Mouse (Mus musculus): ENCODE measurements around the gene Crb1. TPM values are rescaled to one million over a fixed set of nuclear protein-coding genes. Genes with fewer than 3 reads are reported as not detected.

Crb1 gene
- total and polyA plus RNA-seq, 3 experiments, result 0.10 to 0.25 (median 0.12) TPM

GRCm38 (mm10) chr1:139215311-139215710 lies 161.6 kb downstream of the Crb1 start:
- H3K4me1 ChIP-seq (ENCODE audit: control insufficient read depth in 1 of 2, insufficient read depth in 2 of 2), result no peaks in the 10 kb centered on the region
- no peak overlapping the region for H3K4me3 ChIP-seq (replicated peaks in 1 of 3; ENCODE audit: low read depth in 2 of 3, low read length in 2 of 3, poor library complexity in 1 of 3)
- in situ Hi-C loops (cut with MboI; ENCODE audit: low pct_ligation_motif_present, low pct_unique_long_range_greater_than_20kb, low sequenced_read_pairs), result no loop called here
- TF ChIP-seq HCFC1 (IDR thresholded peaks at IDR 0.05; ENCODE audit: low read depth, low read length), result no peak
- no peak for TF ChIP-seq TBP (conservative IDR thresholded peaks at IDR 0.05; ENCODE audit: low read depth, low read length)
- TF ChIP-seq JUND (conservative IDR thresholded peaks at IDR 0.05; ENCODE audit: low read depth, low read length), result no peak
- no peak for TF ChIP-seq NRF1 (IDR thresholded peaks at IDR 0.05; ENCODE audit: low read depth, low read length)
- no peak for TF ChIP-seq SIN3A (IDR thresholded peaks at IDR 0.05; ENCODE audit: low read length)
- TF ChIP-seq E2F4 (IDR thresholded peaks at IDR 0.05; ENCODE audit: insufficient replicate concordance, low read depth, low read length), result no peak
- TF ChIP-seq TCF12 (IDR thresholded peaks at IDR 0.05; ENCODE audit: low read depth, low read length), result no peak
- TF ChIP-seq RAD21 (IDR thresholded peaks at IDR 0.05; ENCODE audit: low read depth, low read length), result no peak
- TF ChIP-seq IRF4 (IDR thresholded peaks at IDR 0.05; ENCODE audit: low read depth, low read length), result no peak
- TF ChIP-seq MAZ (IDR thresholded peaks at IDR 0.05; ENCODE audit: low read depth, low read length), result no peak
- no peak for TF ChIP-seq MXI1 (IDR thresholded peaks at IDR 0.05; ENCODE audit: low read depth, low read length)
- no peak for TF ChIP-seq CTCF (conservative IDR thresholded peaks at IDR 0.05 in 1 of 2, IDR thresholded peaks at IDR 0.05 in 1 of 2; ENCODE audit: low read depth in 2 of 2, low read length in 2 of 2)
- no peak for TF ChIP-seq POLR2AphosphoS2 (IDR thresholded peaks at IDR 0.05; ENCODE audit: low read depth, low read length)
- no peak for TF ChIP-seq EP300 (IDR thresholded peaks at IDR 0.05; ENCODE audit: low read length)
- dilution Hi-C loops (cut with MboI; ENCODE audit: extremely low pct_ligation_motif_present, extremely low pct_unique_long_range_greater_than_20kb, low sequenced_read_pairs), result no loop called here
- DNase-seq (ENCODE audit: extremely low read depth), result no peak
- H3K27me3 ChIP-seq (replicated peaks), result no peaks in the 10 kb centered on the region
- no peak overlapping the region for H3K4me2 ChIP-seq (ENCODE audit: insufficient read depth, low read depth, poor library complexity, severe bottlenecking)
- H3K9me3 ChIP-seq (replicated peaks; ENCODE audit: low read length), result no peaks in the 10 kb centered on the region
- no peak overlapping the region for H3K9ac ChIP-seq (ENCODE audit: insufficient read depth, low read depth)
- no peaks in the 10 kb centered on the region for H3K36me3 ChIP-seq (replicated peaks in 1 of 2; ENCODE audit: control insufficient read depth in 1 of 2, insufficient read depth in 1 of 2, low read length in 1 of 2)
- no peaks in the 10 kb centered on the region for H3K79me2 ChIP-seq (replicated peaks; ENCODE audit: control insufficient read depth, extremely low read depth, insufficient read depth, poor library complexity, severe bottlenecking)
- no peak overlapping the region for H3K27ac ChIP-seq (ENCODE audit: insufficient read depth, low read depth)

GRCm38 (mm10) chr1:139210505-139210904 lies 166.4 kb downstream of the Crb1 start:
- Histone ChIP-seq H3K27ac (ENCODE audit: insufficient read depth, low read depth) (no peak overlapping the region), H3K9me3 (replicated peaks; ENCODE audit: low read length) (no peaks in the 10 kb centered on the region), H3K27me3 (replicated peaks) (no peaks in the 10 kb centered on the region), H3K79me2 (replicated peaks; ENCODE audit: control insufficient read depth, extremely low read depth, insufficient read depth, poor library complexity, severe bottlenecking) (no peaks in the 10 kb centered on the region), H3K4me3 (replicated peaks in 1 of 3; ENCODE audit: low read depth in 2 of 3, low read length in 2 of 3, poor library complexity in 1 of 3) (no peak overlapping the region), H3K4me2 (ENCODE audit: insufficient read depth, low read depth, poor library complexity, severe bottlenecking) (no peak overlapping the region), H3K36me3 (replicated peaks in 1 of 2; ENCODE audit: control insufficient read depth in 1 of 2, insufficient read depth in 1 of 2, low read length in 1 of 2) (no peaks in the 10 kb centered on the region), H3K9ac (ENCODE audit: insufficient read depth, low read depth) (no peak overlapping the region), H3K4me1 (ENCODE audit: control insufficient read depth in 1 of 2, insufficient read depth in 2 of 2) (no peaks in the 10 kb centered on the region)
- dilution Hi-C loops (cut with MboI; ENCODE audit: extremely low pct_ligation_motif_present, extremely low pct_unique_long_range_greater_than_20kb, low sequenced_read_pairs), result no loop called here
- in situ Hi-C loops (cut with MboI; ENCODE audit: low pct_ligation_motif_present, low pct_unique_long_range_greater_than_20kb, low sequenced_read_pairs), result no loop called here
- DNase-seq (ENCODE audit: extremely low read depth), result no peak
- TF ChIP-seq IRF4 (IDR thresholded peaks at IDR 0.05; ENCODE audit: low read depth, low read length), result no peak
- TF ChIP-seq SIN3A (IDR thresholded peaks at IDR 0.05; ENCODE audit: low read length), result no peak
- no peak for TF ChIP-seq ETS1 (conservative IDR thresholded peaks at IDR 0.05; ENCODE audit: low read depth, low read length)
- no peak for TF ChIP-seq TCF12 (IDR thresholded peaks at IDR 0.05; ENCODE audit: low read depth, low read length)
- TF ChIP-seq USF2 (conservative IDR thresholded peaks at IDR 0.05; ENCODE audit: low read depth, low read length), result no peak
- TF ChIP-seq JUND (conservative IDR thresholded peaks at IDR 0.05; ENCODE audit: low read depth, low read length), result no peak
- no peak for TF ChIP-seq CHD1 (IDR thresholded peaks at IDR 0.05; ENCODE audit: low read depth, low read length)
- TF ChIP-seq RAD21 (IDR thresholded peaks at IDR 0.05; ENCODE audit: low read depth, low read length), result no peak
- no peak for TF ChIP-seq CHD2 (IDR thresholded peaks at IDR 0.05; ENCODE audit: low read length)
- TF ChIP-seq NRF1 (IDR thresholded peaks at IDR 0.05; ENCODE audit: low read depth, low read length), result no peak
- TF ChIP-seq MAZ (IDR thresholded peaks at IDR 0.05; ENCODE audit: low read depth, low read length), result no peak
- TF ChIP-seq MAX (IDR thresholded peaks at IDR 0.05; ENCODE audit: low read length), result no peak
- TF ChIP-seq ZKSCAN1 (IDR thresholded peaks at IDR 0.05; ENCODE audit: borderline replicate concordance, low read depth, low read length), result no peak
- TF ChIP-seq JUN (IDR thresholded peaks at IDR 0.05; ENCODE audit: insufficient read depth, low read depth, low read length), result no peak
- TF ChIP-seq E2F4 (IDR thresholded peaks at IDR 0.05; ENCODE audit: insufficient replicate concordance, low read depth, low read length), result no peak
- TF ChIP-seq UBTF (IDR thresholded peaks at IDR 0.05; ENCODE audit: low read depth, low read length), result no peak
- no peak for TF ChIP-seq ELF1 (IDR thresholded peaks at IDR 0.05; ENCODE audit: low read depth, low read length)
- no peak for TF ChIP-seq USF1 (IDR thresholded peaks at IDR 0.05; ENCODE audit: low read depth, low read length)
- no peak for TF ChIP-seq MAFK (IDR thresholded peaks at IDR 0.05; ENCODE audit: insufficient replicate concordance, low read length)
- no peak for TF ChIP-seq MEF2A (IDR thresholded peaks at IDR 0.05; ENCODE audit: borderline replicate concordance, low read depth, low read length)

Measured in CH12.LX (cell line).